Mouse (Mus musculus) lung, postnatal 0 days (tissue): ENCODE data around the gene Abca3. TPM values are rescaled to one million over a fixed set of nuclear protein-coding genes. Genes with fewer than 3 reads are reported as not detected.

Source experiments
- ATAC-seq: fragments of 200-750 bp; cut with Nextera tagmentation; 2 replicates; pipeline ENCODE4 v1.8.0; 2017; ENCODE audit warnings: moderate library complexity
- DNase-seq: peaks from one replicate; pipeline ENCODE4 v3.0.0-alpha.2; 2016; ENCODE audit warnings: low spot score
- H3K27ac ChIP-seq: fragments of 300-500 bp; sonication (generic); 2 replicates; pipeline ENCODE4 v1.5.1; 2014; ENCODE audit warnings: antibody characterized with exemption, mild to moderate bottlenecking, low read length, mixed read lengths
- H3K27me3 ChIP-seq: fragments of 300-500 bp; sonication (generic); replicated peaks from 2 replicates; pipeline ENCODE4 v1.6.1; 2014; ENCODE audit warnings: low read length, mixed read lengths; ENCODE audit not compliant: insufficient read depth
- H3K36me3 ChIP-seq: fragments of 300-500 bp; sonication (generic); 2 replicates; pipeline ENCODE4 v1.6.1; 2014; ENCODE audit warnings: low read length, mixed read lengths; ENCODE audit not compliant: insufficient read depth
- H3K4me1 ChIP-seq: fragments of 300-500 bp; sonication (generic); 2 replicates; pipeline ENCODE4 v1.6.1; 2014; ENCODE audit warnings: antibody characterized with exemption, low read depth, low read length, mixed read lengths; ENCODE audit not compliant: insufficient read depth
- H3K4me2 ChIP-seq: fragments of 300-500 bp; sonication (generic); replicated peaks from 2 replicates; pipeline ENCODE4 v1.6.1; 2014; ENCODE audit warnings: low read depth, mild to moderate bottlenecking, low read length, moderate library complexity, mixed read lengths
- H3K4me3 ChIP-seq: fragments of 300-500 bp; sonication (generic); 2 replicates; pipeline ENCODE4 v1.5.1; 2014; ENCODE audit warnings: low read depth, low read length
- H3K9ac ChIP-seq: fragments of 300-500 bp; sonication (generic); replicated peaks from 2 replicates; pipeline ENCODE4 v1.6.1; 2014; ENCODE audit warnings: low read depth, mild to moderate bottlenecking
- H3K9me3 ChIP-seq: fragments of 300-500 bp; sonication (generic); 2 replicates; pipeline ENCODE4 v1.6.1; 2016; ENCODE audit warnings: low read length, mixed read lengths
- CTCF ChIP-seq: IDR thresholded peaks from 2 replicates; pipeline ENCODE4 v1.5.1; 2016; ENCODE audit warnings: antibody characterized with exemption, mild to moderate bottlenecking
- EP300 ChIP-seq: IDR thresholded peaks from 2 replicates; pipeline ENCODE4 v1.6.1; 2016; ENCODE audit warnings: antibody characterized with exemption, mild to moderate bottlenecking, control low read depth
- WGBS: fragments of 180-500 bp; shearing (Covaris S2); extraction: QIAGEN DNeasy Blood & Tissue Kit; methylation state at CpG from one replicate; pipeline ENCODE4 v1.1.7; 2014; 5-methylcytosine and 5-hydroxymethylcytosine counted together
- polyA plus RNA-seq: library from polyadenylated mRNA; unstranded; fragments of >200 nt; fragmentation: Nextera tagmentation; extraction: Ambion mirVana; gene quantifications from 2 replicates; pipeline ENCODE4 v1.2.1, GENCODE M21; 2015

Gene Abca3
- polyA plus RNA-seq, 1 experiment from 2014 or later = 66.4 TPM

DNA sequence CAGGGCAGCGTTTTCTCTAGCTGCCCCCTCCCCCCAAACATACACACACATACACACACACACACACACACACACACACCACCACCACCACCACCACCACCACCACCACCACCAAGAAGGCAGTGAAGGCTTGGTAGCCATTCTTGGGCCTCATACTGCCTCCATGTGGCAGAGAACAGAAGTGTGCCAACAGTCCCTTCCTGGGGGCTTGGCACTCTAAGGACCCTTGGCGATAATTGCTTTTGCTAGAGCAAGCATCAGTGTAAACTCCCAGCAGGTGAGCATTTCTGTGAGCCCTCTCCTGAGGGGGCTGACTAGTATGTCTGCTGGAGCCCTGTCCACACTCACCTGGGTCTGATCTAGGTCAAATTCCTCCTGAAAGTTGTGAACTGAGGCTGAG lies 89.4 kb downstream of the Abca3 start:
- Histone ChIP-seq H3K27me3 (no peaks in the 10 kb centered on the region), H3K4me1 (no peaks in the 10 kb centered on the region), H3K4me2 (no peak overlapping the region), H3K4me3 (no peak overlapping the region), H3K27ac (no peak overlapping the region), H3K9me3 (no peaks in the 10 kb centered on the region), H3K9ac (no peak overlapping the region), H3K36me3 (peaks cover 35% of the 10 kb centered on the region)
- ATAC-seq (no peak), DNase-seq (no peak)
- TF ChIP-seq EP300 = no peak
- peak; percentile 49 for TF ChIP-seq CTCF
- 60% methylated on average over 2 of the region's 2 CpGs for WGBS

DNA sequence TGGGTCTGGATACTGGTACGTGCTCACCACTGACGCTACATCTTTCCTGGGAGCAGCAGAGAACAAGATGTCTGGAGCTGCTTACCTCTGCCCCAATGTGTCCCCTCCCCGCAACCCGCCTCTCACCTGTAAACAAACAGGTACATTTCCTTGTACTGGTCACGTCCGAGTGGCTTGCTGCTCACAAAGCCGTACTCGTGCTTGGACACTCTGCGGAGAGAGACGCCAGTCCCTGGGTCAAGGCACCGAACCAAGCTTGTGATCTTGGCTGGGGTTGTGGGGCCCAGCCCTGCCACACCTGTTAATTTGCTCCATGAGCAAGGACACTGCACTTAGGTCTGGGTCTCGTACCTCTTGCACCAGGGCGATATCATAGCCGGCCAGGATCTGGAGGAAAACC lies 90.4 kb downstream of the Abca3 start:
- DNase-seq (no peak), ATAC-seq (no peak)
- peaks cover 41% of the 10 kb centered on the region for H3K36me3 ChIP-seq
- H3K4me2 ChIP-seq = no peak overlapping the region
- H3K9ac ChIP-seq = no peak overlapping the region
- no peaks in the 10 kb centered on the region for H3K27me3 ChIP-seq
- no peak overlapping the region for H3K4me3 ChIP-seq
- H3K4me1 ChIP-seq = no peaks in the 10 kb centered on the region
- 77% methylated on average over 14 of the region's 14 CpGs for WGBS
- no peak for TF ChIP-seq CTCF
- no peak for TF ChIP-seq EP300
- no peak overlapping the region for H3K27ac ChIP-seq
- H3K9me3 ChIP-seq = no peaks in the 10 kb centered on the region

DNA sequence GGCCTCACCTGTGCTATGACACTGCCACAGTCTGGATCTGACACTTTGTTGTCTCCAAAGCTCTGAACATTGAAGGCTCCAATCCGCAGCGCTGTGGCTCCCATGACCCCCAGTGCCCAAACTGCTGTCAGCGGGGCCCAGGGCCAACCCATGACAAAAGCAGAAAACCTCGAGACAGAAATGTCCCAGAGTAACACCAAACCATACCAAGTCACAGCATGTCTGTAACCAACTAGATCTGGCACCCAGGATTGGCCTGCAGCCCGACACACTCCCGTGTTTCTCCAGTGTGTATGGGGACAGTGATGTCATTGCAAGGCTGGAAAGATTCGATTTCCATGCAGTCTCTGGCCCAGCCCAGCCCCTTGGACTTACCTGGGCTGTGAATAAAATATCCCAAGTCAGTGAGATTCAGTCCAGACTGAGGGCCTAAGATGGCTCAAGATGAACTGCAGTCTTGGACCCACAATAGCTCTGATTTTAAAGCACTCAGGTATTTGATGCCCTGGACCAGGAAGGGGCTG lies 90.9 kb downstream of the Abca3 start, which contains the start of gene Dnase1l2:
Gene Dnase1l2, minus strand, starts transcription at position 474 of the 524 bp plus-strand sequence.
- Histone ChIP-seq H3K27me3 (no peaks in the 10 kb centered on the region), H3K9me3 (no peaks in the 10 kb centered on the region), H3K9ac (no peak within 1 kb of the TSS), H3K27ac (no peak within 1 kb of the TSS), H3K4me2 (no peak within 1 kb of the TSS), H3K36me3 (peaks cover 40% of the 10 kb centered on the region), H3K4me3 (no peak within 1 kb of the TSS), H3K4me1 (no peaks in the 10 kb centered on the region)
- ATAC-seq (no peak), DNase-seq (no peak)
- no peak for TF ChIP-seq CTCF
- WGBS = 69% methylated on average over 7 of the region's 7 CpGs

DNA sequence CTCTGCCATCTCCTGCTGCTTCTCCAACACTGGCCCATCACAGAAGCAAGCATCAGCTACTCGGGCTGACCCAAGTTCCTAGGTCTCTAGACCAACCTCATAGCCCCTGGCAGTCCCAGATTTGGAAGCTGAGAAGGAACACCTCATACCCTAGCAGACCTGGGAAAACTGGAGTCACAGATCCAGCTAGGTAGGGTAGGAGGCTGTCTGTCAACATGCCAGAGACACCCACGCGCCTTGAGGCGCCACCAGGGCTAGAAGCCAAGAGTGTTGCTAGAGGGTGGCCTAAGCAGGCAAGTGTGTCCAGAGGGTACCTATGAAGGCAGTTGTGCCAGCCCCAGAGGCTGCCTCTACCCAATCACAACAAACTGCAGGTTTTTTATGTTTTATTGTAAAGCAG lies 91.7 kb downstream of the Abca3 start:
- no peak for TF ChIP-seq EP300
- TF ChIP-seq CTCF = no peak
- Histone ChIP-seq H3K27ac (no peak overlapping the region), H3K9ac (no peak overlapping the region), H3K4me3 (no peak overlapping the region), H3K4me1 (no peaks in the 10 kb centered on the region), H3K4me2 (no peak overlapping the region), H3K36me3 (peaks cover 37% of the 10 kb centered on the region), H3K9me3 (no peaks in the 10 kb centered on the region), H3K27me3 (no peaks in the 10 kb centered on the region)
- ATAC-seq (no peak), DNase-seq (no peak)
- WGBS = 77% methylated on average over 4 of the region's 4 CpGs

GRCm38 (mm10) chr17:24446590-24446989 lies 94.8 kb downstream of the Abca3 start:
- Histone ChIP-seq H3K9me3 (no peaks in the 10 kb centered on the region), H3K4me3 (no peak overlapping the region), H3K27ac (no peak overlapping the region), H3K4me1 (no peaks in the 10 kb centered on the region), H3K9ac (no peak overlapping the region), H3K36me3 (peaks cover 38% of the 10 kb centered on the region), H3K4me2 (no peak overlapping the region), H3K27me3 (no peaks in the 10 kb centered on the region)
- no peak for ATAC-seq
- WGBS = 93% methylated on average over 8 of the region's 8 CpGs
- TF ChIP-seq EP300 (no peak), CTCF (no peak)
- no peak for DNase-seq

- no peak overlapping the region for H3K27ac ChIP-seq
- WGBS = 95% methylated on average over 6 of the region's 6 CpGs
- no peaks in the 10 kb centered on the region for H3K4me1 ChIP-seq
- DNase-seq = no peak
- no peak overlapping the region for H3K4me3 ChIP-seq
- no peak overlapping the region for H3K9ac ChIP-seq
- H3K27me3 ChIP-seq = no peaks in the 10 kb centered on the region
- no peak overlapping the region for H3K4me2 ChIP-seq
- no peak for TF ChIP-seq EP300
- TF ChIP-seq CTCF = no peak
- peaks cover 30% of the 10 kb centered on the region for H3K36me3 ChIP-seq
- H3K9me3 ChIP-seq = no peaks in the 10 kb centered on the region
- ATAC-seq = no peak
Observed at GRCm38 (mm10) chr17:24449507-24449906, 97.8 kb downstream of the Abca3 start.

DNA sequence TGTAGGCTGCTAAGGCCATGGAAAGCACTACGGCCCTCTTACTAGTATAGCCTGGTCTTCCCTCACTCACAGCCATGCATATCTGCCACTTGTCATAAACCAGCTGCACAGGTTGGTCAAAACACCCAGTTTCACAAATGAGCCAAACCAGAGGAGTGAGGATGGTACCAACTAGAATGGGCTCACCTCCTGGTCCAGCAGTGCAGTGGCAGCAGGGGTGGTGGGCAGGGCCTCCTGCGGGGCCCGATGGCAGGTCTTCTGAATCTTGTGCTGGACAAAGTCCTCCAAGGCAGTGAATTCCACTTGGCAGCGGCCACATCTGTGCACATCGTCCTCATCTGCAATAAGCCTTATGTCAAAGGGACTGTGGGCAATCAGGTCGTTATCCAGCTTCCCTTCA lies 99.5 kb downstream of the Abca3 start:
- no peaks in the 10 kb centered on the region for H3K4me1 ChIP-seq
- H3K36me3 ChIP-seq = peaks cover 15% of the 10 kb centered on the region; the same call in 1 of the 2 replicates
- 97% methylated on average over 6 of the region's 6 CpGs for WGBS
- DNase-seq (no peak), ATAC-seq (no peak)
- H3K4me2 ChIP-seq = no peak overlapping the region
- no peak overlapping the region for H3K4me3 ChIP-seq
- H3K9me3 ChIP-seq = no peaks in the 10 kb centered on the region
- no peak overlapping the region for H3K27ac ChIP-seq
- TF ChIP-seq CTCF (no peak), EP300 (no peak)
- H3K9ac ChIP-seq = no peak overlapping the region
- H3K27me3 ChIP-seq = no peaks in the 10 kb centered on the region
